Mouse (Mus musculus) cerebellum, adult 2 months (tissue): ENCODE measurements around the gene Gpr107. TPM values are rescaled to one million over a fixed set of nuclear protein-coding genes. Genes with fewer than 3 reads are reported as not detected.
A peak's percentile ranks its signal among the peaks of the same experiment; 100 is the strongest.

Source experiments
- DNase-seq, 2 experiments: peaks; one replicate each; pipeline ENCODE4 v3.0.0; 2021
- H3K27ac ChIP-seq: fragments of 200-500 bp; 2 replicates; pipeline ENCODE4 v1.5.1; 2012; ENCODE audit warnings: low read length, control low read depth, inconsistent platforms; ENCODE audit not compliant: insufficient read depth
- H3K27me3 ChIP-seq: fragments of 200-500 bp; 2 replicates; pipeline ENCODE4 v1.6.1; 2012; ENCODE audit warnings: inconsistent platforms, mild to moderate bottlenecking, low read length, moderate library complexity; ENCODE audit not compliant: control insufficient read depth, insufficient read depth
- H3K4me1 ChIP-seq: fragments of 200-500 bp; 2 replicates; pipeline ENCODE4 v1.6.1; 2011; ENCODE audit warnings: low read length; ENCODE audit not compliant: control insufficient read depth, insufficient read depth
- H3K4me3 ChIP-seq: fragments of 200-500 bp; replicated peaks from 2 replicates; pipeline ENCODE3; 2011; ENCODE audit warnings: mild to moderate bottlenecking, low read depth, low read length, control low read depth; ENCODE audit not compliant: insufficient read depth
- CTCF ChIP-seq: fragments of 200-500 bp; IDR thresholded peaks from 2 replicates; pipeline ENCODE4 v1.5.1; 2011; ENCODE audit warnings: low read depth, mild to moderate bottlenecking, control low read depth, low read length, moderate library complexity, borderline replicate concordance; ENCODE audit not compliant: insufficient read depth
- POLR2A ChIP-seq: fragments of 200-500 bp; IDR thresholded peaks from 2 replicates; pipeline ENCODE4 v1.6.1; 2011; ENCODE audit warnings: low read length, control low read depth, borderline replicate concordance; ENCODE audit not compliant: insufficient read depth
- WGBS: fragments of 180-500 bp; shearing (Covaris S2); methylation state at CpG from one replicate; pipeline ENCODE4 v1.1.7; 2018; 5-methylcytosine and 5-hydroxymethylcytosine counted together
- polyA plus RNA-seq: library from polyadenylated mRNA; depleted of rRNA; stranded (reverse); fragments of >200 nt; gene quantifications from 2 replicates; pipeline ENCODE4 v1.2.3, GENCODE M21; 2012; rRNA removed

Gene Gpr107
- polyA plus RNA-seq, result 30.0 and 33.9 TPM in 2 replicates

DNA sequence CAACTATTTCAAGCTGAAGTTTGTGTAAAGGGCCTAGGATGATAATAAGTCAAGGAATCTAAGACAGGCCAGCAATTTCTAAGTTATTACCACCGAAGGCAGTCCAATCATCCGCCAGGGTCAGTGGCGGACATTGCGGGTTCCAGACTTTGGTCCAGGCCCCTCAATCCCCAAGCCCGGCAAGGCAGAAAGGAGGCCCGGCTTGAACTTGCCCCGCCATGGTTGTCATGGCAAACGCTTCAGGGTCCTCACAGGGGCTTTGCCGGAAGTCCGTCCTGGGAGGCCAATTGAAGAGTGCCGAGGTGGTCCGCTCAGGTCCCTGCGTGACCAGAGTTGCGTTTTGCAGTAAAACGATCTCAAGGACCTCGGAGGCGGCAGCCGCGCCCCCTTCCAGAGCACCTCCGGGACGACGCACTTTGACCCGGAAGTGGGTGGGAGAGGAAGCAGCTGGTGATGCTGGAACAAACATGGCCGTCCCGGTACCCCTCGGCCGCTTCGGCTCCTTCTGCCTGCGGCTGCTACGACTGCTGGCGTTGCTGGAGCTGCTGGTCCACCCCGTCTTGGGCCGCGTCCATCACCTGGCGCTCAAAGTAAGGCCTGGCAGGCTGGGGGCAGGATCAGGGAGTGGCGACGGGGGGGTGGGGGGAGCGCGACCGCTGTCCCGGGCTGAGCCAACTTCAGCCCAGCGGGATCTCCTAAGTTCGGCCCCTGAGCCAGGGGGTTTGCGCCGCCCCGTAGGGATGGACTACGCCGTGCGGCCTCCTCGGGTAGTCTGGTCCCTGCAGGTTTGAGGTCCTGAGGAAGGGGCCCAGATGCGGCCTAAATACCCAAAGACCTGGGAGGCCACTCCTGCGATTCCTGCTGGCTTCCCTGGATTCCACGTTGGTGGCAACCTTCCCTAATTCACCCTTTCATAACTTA, at the start of gene Gpr107:
TSS of gene Gpr107 (plus strand) at position 425 of the 921 bp plus-strand sequence.
- peak; percentile 78 to 79 for DNase-seq
- Histone ChIP-seq H3K4me1 (no peaks in the 10 kb centered on the region; the same call in 1 of the 2 replicates), H3K4me3 (peak within 1 kb of the TSS; percentile 71), H3K27me3 (no peaks in the 10 kb centered on the region), H3K27ac (0 out of 2 replicates have a peak within 1 kb of the TSS, but pooled peaks have one; percentile 53)
- peak; percentile 58; the same call in 1 of the 2 replicates for TF ChIP-seq POLR2A
- TF ChIP-seq CTCF, result no peak
- under 1% methylated on average over 53 of the region's 53 CpGs for WGBS

DNA sequence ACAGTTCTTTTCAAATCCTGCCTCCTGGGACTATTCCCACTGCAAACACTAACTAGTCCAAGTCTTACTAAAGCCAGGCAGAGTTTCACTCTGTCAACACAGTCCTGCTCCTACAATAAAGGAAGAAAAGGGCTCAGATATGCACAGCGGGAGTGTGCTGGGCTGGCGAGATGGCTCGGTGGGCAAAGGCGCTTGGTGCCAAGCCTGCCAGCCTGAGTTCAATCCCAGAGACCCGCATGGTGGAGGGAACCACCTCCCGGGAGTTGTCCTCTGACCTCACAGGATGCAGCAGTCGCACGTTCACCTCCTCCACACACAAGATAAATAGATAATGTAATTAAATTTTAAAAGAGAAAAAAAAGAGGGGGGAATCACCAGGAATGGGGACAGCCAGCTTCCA, 48.8 kb upstream of the Gpr107 start:
- no peak overlapping the region for H3K4me3 ChIP-seq
- peak overlapping the region; percentile 53 for H3K27ac ChIP-seq
- 31% methylated on average over 8 of the region's 8 CpGs for WGBS
- H3K4me1 ChIP-seq, result peaks cover 66% of the 10 kb centered on the region
- TF ChIP-seq POLR2A (no peak), CTCF (no peak)
- no peaks in the 10 kb centered on the region for H3K27me3 ChIP-seq
- DNase-seq, result no peak

DNA sequence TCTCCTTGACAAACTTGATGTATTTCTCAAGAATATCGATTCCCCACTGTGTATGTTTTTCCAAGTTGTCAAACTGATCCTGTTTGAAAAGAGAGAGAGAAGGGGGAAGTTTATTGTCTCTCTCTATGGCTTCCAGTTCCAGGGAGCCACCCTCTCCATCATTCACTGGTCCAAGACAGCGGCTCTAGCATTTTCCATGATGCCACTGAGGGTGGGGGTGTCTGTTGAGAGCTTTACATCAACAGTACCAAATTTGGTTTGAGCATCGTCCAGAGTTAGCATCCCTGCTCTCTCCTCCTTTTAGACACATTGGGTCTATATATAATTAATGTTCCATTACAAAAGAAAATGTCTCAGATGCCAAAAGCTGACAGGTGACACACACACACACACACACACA, 46.8 kb upstream of the Gpr107 start:
- no peak for DNase-seq
- WGBS, result 17% methylated on average over 3 of the region's 3 CpGs
- TF ChIP-seq POLR2A (no peak), CTCF (no peak)
- peak overlapping the region; percentile 95 for H3K27ac ChIP-seq
- peaks cover 70% of the 10 kb centered on the region for H3K4me1 ChIP-seq
- no peaks in the 10 kb centered on the region for H3K27me3 ChIP-seq
- no peak overlapping the region for H3K4me3 ChIP-seq

DNA sequence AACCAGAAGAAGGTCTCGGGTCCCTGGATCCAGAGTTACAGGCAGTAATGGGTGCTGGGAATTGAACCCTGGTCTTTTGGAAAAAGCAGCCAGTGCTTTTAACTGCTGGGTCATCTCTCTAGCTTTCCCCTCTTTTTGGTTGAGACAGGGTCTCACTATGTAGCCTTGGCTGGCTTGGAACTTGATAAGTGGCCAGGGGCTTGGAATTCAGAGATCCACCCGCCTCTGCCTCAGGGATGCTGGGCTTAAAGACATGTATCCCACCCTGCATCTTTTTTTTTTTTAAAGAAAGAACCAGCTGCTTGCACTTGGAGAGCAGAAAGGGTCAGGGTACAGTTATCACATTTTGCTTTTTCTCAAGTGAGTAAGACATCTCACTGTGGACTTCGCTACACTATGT, 46.1 kb upstream of the Gpr107 start:
- DNase-seq, result peak in 1 of 2 experiments; percentile 50
- Histone ChIP-seq H3K27me3 (no peaks in the 10 kb centered on the region), H3K4me1 (peaks cover 72% of the 10 kb centered on the region), H3K4me3 (no peak overlapping the region), H3K27ac (peak overlapping the region; percentile 95)
- TF ChIP-seq POLR2A, result no peak
- no peak for TF ChIP-seq CTCF
- WGBS, result 41% methylated on average over 3 of the region's 3 CpGs

DNA sequence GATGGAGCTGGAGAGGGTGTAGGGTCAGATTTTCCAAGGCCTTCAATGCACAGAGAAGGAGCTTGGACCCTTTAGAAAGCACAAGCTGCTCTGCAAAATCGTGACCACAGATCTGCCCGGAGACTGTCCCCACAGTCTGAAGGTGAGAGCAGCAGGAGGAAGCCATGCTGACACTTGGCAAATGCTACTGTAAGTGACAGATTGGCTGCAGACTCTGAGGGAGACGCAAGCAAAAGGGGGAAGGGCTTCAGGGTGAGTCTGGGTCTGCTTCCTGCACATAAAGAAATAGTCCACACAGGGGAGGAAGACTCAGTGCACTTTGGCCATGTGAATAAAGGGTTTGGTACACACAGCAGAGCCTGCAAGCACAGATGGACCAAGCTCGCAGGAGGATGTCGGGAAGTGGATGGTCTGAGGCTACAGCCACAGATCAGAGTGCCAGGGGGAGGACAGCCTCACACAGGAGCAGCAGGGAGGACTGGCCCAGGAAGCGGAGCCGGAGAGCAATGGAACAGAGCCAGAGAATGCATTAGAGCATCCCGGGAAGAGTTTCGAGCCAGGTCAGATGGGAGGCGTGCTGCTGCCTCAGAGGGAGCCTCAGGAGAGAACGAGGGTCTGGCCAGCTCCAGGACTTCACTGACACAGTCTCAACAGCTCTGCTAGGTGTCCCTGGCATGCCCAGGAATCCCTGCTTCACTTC, 45.3 kb upstream of the Gpr107 start:
- peak; percentile 92 to 98 for DNase-seq
- TF ChIP-seq POLR2A (peak; percentile 45; the same call in 1 of the 2 replicates), CTCF (no peak)
- peak overlapping the region; percentile 95 for H3K27ac ChIP-seq
- H3K4me3 ChIP-seq, result peak overlapping the region; percentile 27
- peaks cover 67% of the 10 kb centered on the region for H3K4me1 ChIP-seq
- WGBS, result 2% methylated on average over 11 of the region's 11 CpGs
- H3K27me3 ChIP-seq, result no peaks in the 10 kb centered on the region

DNA sequence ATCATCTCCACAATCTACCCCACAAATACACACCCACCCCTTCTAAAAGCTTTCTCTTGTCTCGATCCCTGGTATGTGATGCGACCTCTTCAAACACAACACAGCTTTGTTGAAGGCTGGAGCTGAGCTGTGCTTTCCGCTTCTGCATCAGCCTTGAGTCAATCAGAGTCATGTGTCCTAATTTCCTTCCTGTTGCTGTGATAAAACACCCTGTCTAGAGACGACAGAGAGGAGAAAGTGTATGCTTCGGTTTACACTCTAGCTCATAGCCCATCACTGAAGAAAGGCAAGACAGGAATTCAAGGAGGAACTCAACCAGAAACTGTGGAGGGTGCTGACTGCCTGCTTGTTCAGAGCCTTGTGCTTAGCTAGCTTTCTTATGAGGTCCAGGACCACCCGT, 43.9 kb upstream of the Gpr107 start:
- TF ChIP-seq CTCF (no peak), POLR2A (no peak)
- no peaks in the 10 kb centered on the region for H3K27me3 ChIP-seq
- H3K4me3 ChIP-seq, result no peak overlapping the region
- 23% methylated on average over 6 of the region's 6 CpGs for WGBS
- no peak for DNase-seq
- peaks cover 59% of the 10 kb centered on the region for H3K4me1 ChIP-seq
- peak overlapping the region; percentile 96 for H3K27ac ChIP-seq

DNA sequence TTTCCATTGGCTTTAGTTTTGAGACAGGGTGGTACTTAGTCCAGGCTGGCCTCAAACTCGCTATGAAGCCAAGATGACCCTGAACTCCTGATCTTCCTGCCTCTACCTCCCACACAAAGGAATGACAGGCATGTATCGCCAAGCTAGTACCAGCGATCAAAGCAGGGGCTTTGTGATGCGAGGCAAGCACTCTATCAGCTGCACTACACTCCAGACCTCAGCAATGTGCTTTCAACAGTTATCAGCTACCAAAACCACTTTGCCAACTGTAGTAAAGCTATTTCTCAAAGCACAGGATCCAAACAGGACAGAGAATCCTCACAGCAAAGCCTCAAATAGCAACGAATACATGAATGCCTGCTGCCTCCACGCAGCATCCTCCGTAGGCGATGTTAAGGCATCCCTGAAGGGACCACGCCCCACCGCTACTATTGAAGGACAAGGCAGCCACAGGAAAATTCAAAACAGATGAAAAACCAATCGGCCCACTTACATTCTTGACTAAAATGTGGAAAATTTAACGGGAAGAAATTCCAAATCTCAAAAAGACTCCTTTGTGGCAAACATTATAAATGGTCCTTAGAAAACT, 42.1 kb upstream of the Gpr107 start:
- Histone ChIP-seq H3K4me1 (peaks cover 49% of the 10 kb centered on the region), H3K27ac (peak overlapping the region; percentile 29), H3K27me3 (no peaks in the 10 kb centered on the region), H3K4me3 (no peak overlapping the region)
- TF ChIP-seq POLR2A, result no peak
- no peak for TF ChIP-seq CTCF
- no peak for DNase-seq
- WGBS, result 45% methylated on average over 12 of the region's 12 CpGs
